Mouse (Mus musculus) kidney, postnatal 0 days (tissue): ENCODE data around the gene Ip6k3. TPM values are rescaled to one million over a fixed set of nuclear protein-coding genes. Genes with fewer than 3 reads are reported as not detected.

Experiments
- ATAC-seq: fragments of 200-750 bp; cut with Nextera tagmentation; replicated peaks from 2 replicates; pipeline ENCODE4 v1.8.0; 2017; ENCODE audit warnings: low read depth, moderate number of reproducible peaks, moderate TSS enrichment, moderate library complexity; ENCODE audit not compliant: low FRiP score
- DNase-seq: peaks from one replicate; pipeline ENCODE4 v3.0.0-alpha.2; 2016; ENCODE audit warnings: low spot score
- H3K27ac ChIP-seq: fragments of 300-500 bp; sonication (generic); 2 replicates; pipeline ENCODE4 v1.5.1; 2014; ENCODE audit warnings: mild to moderate bottlenecking
- H3K27me3 ChIP-seq: fragments of 300-500 bp; sonication (generic); 2 replicates; pipeline ENCODE4 v1.6.1; 2014; ENCODE audit warnings: low read length, mixed read lengths; ENCODE audit not compliant: insufficient read depth
- H3K36me3 ChIP-seq: fragments of 300-500 bp; sonication (generic); 2 replicates; pipeline ENCODE4 v1.6.1; 2014; ENCODE audit warnings: low read length, mixed read lengths; ENCODE audit not compliant: insufficient read depth
- H3K4me1 ChIP-seq: fragments of 300-500 bp; sonication (generic); replicated peaks from 2 replicates; pipeline ENCODE4 v1.6.1; 2014; ENCODE audit warnings: antibody characterized with exemption, low read length, mixed read lengths; ENCODE audit not compliant: insufficient read depth
- H3K4me2 ChIP-seq: fragments of 300-500 bp; sonication (generic); 2 replicates; pipeline ENCODE4 v1.6.1; 2014; ENCODE audit warnings: mild to moderate bottlenecking, low read length, moderate library complexity, mixed read lengths
- H3K4me3 ChIP-seq: fragments of 300-500 bp; sonication (generic); replicated peaks from 2 replicates; pipeline ENCODE4 v1.5.1; 2014; ENCODE audit warnings: low read depth, low read length
- H3K9ac ChIP-seq: fragments of 300-500 bp; sonication (generic); 2 replicates; pipeline ENCODE4 v1.6.1; 2014; ENCODE audit warnings: low read depth, low read length
- H3K9me3 ChIP-seq: fragments of 300-500 bp; sonication (generic); replicated peaks from 2 replicates; pipeline ENCODE4 v1.6.1; 2016; ENCODE audit warnings: low read length, inconsistent platforms, mixed read lengths
- CTCF ChIP-seq: IDR thresholded peaks from 2 replicates; pipeline ENCODE4 v1.5.1; 2016; ENCODE audit warnings: antibody characterized with exemption, low read depth, mild to moderate bottlenecking, moderate library complexity
- WGBS: fragments of 180-500 bp; shearing (Covaris S2); extraction: QIAGEN DNeasy Blood & Tissue Kit; methylation state at CpG from one replicate; pipeline ENCODE4 v1.1.7; 2014; 5-methylcytosine and 5-hydroxymethylcytosine counted together
- polyA plus RNA-seq: library from polyadenylated mRNA; unstranded; fragments of >200 nt; fragmentation: Nextera tagmentation; extraction: Ambion mirVana; gene quantifications from 2 replicates; pipeline ENCODE4 v1.2.1, GENCODE M21; 2015

Gene Ip6k3
- polyA plus RNA-seq, 1 experiment from 2014 or later = 0.43 TPM

DNA sequence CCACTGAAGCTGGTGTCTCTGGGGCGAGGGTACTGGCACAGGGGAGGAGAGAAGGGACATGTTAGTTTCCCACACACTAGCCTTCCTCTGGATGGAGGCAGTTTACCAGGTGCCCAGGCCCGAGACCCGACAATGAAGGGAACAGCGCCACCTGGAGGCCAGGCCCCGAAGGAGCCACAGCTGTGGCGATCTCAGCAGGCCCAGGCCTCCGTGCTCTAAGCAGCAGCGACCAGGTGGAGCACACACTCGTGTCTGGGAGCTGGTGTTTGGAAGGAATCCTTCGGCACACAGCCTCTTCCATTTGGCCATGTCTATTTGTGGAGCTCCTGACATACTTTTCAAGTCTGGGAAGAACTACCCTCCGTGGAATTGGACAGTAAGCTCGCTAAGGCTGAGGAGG, 42.4 kb downstream of the Ip6k3 start:
- no peaks in the 10 kb centered on the region for H3K9me3 ChIP-seq
- peak; percentile 92 for TF ChIP-seq CTCF
- 36% methylated on average over 12 of the region's 12 CpGs for WGBS
- H3K36me3 ChIP-seq = 0 out of 2 replicates have a peak, but pooled peaks cover 26% of the 10 kb centered on the region
- ATAC-seq (no peak), DNase-seq (peak; percentile 70)
- H3K9ac ChIP-seq = no peak overlapping the region
- H3K4me2 ChIP-seq = no peak overlapping the region
- peaks cover 11% of the 10 kb centered on the region for H3K4me1 ChIP-seq
- no peak overlapping the region for H3K27ac ChIP-seq
- no peak overlapping the region for H3K4me3 ChIP-seq
- H3K27me3 ChIP-seq = no peaks in the 10 kb centered on the region

GRCm38 (mm10) chr17:27123813-27124375, 43.7 kb downstream of the Ip6k3 start:
- Histone ChIP-seq H3K27me3 (no peaks in the 10 kb centered on the region), H3K9ac (no peak overlapping the region), H3K27ac (peak overlapping the region; percentile 42), H3K4me2 (no peak overlapping the region), H3K9me3 (no peaks in the 10 kb centered on the region), H3K36me3 (peaks cover 35% of the 10 kb centered on the region; the same call in 1 of the 2 replicates), H3K4me1 (peaks cover 8% of the 10 kb centered on the region), H3K4me3 (no peak overlapping the region)
- 85% methylated on average over 7 of the region's 7 CpGs for WGBS
- no peak for DNase-seq
- ATAC-seq = no peak
- no peak for TF ChIP-seq CTCF

GRCm38 (mm10) chr17:27123103-27123502, 44.5 kb downstream of the Ip6k3 start:
- H3K9ac ChIP-seq = no peak overlapping the region
- H3K27me3 ChIP-seq = no peaks in the 10 kb centered on the region
- WGBS = 89% methylated on average over 2 of the region's 2 CpGs
- TF ChIP-seq CTCF = no peak
- peaks cover 35% of the 10 kb centered on the region; the same call in 1 of the 2 replicates for H3K36me3 ChIP-seq
- DNase-seq (no peak), ATAC-seq (no peak)
- no peak overlapping the region for H3K4me3 ChIP-seq
- no peaks in the 10 kb centered on the region for H3K9me3 ChIP-seq
- H3K4me1 ChIP-seq = peaks cover 8% of the 10 kb centered on the region
- no peak overlapping the region for H3K4me2 ChIP-seq
- no peak overlapping the region for H3K27ac ChIP-seq

GRCm38 (mm10) chr17:27122701-27123100, 44.9 kb downstream of the Ip6k3 start:
- Histone ChIP-seq H3K4me1 (peaks cover 8% of the 10 kb centered on the region), H3K36me3 (peaks cover 31% of the 10 kb centered on the region; the same call in 1 of the 2 replicates), H3K9ac (no peak overlapping the region), H3K4me3 (no peak overlapping the region), H3K9me3 (no peaks in the 10 kb centered on the region), H3K4me2 (no peak overlapping the region), H3K27me3 (no peaks in the 10 kb centered on the region), H3K27ac (no peak overlapping the region)
- 67% methylated on average over 11 of the region's 11 CpGs for WGBS
- no peak for TF ChIP-seq CTCF
- DNase-seq = no peak
- no peak for ATAC-seq

GRCm38 (mm10) chr17:27121781-27122180, 45.8 kb downstream of the Ip6k3 start:
- H3K9me3 ChIP-seq = no peaks in the 10 kb centered on the region
- H3K9ac ChIP-seq = no peak overlapping the region
- no peak overlapping the region for H3K4me3 ChIP-seq
- no peak overlapping the region for H3K4me2 ChIP-seq
- peaks cover 37% of the 10 kb centered on the region for H3K36me3 ChIP-seq
- TF ChIP-seq CTCF = no peak
- WGBS = 83% methylated on average over 7 of the region's 7 CpGs
- no peaks in the 10 kb centered on the region for H3K27me3 ChIP-seq
- H3K4me1 ChIP-seq = peaks cover 8% of the 10 kb centered on the region
- DNase-seq (no peak), ATAC-seq (no peak)
- H3K27ac ChIP-seq = no peak overlapping the region

DNA sequence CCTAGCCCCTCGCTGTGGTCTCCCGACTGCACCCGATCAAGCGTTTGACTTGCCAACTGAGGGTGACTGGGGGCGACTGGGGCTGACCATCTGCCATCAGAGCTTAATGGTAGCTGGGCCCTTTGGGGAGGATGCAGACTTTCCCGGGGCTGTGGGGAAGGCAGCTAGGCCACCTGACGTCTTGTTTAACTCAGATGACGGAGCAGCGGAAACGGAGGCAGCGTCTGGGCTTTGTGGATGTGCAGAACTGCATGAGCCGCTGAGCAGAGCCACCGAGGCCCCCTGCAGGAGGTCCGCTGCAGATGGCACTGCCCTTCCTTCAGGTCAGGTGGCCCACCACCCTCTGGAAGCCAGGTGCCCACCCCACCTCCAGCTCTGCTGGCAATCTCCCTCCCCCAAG, 46.3 kb downstream of the Ip6k3 start:
- no peak overlapping the region for H3K9ac ChIP-seq
- DNase-seq (no peak), ATAC-seq (no peak)
- no peak overlapping the region for H3K27ac ChIP-seq
- H3K27me3 ChIP-seq = no peaks in the 10 kb centered on the region
- TF ChIP-seq CTCF = no peak
- H3K4me2 ChIP-seq = no peak overlapping the region
- no peaks in the 10 kb centered on the region for H3K9me3 ChIP-seq
- H3K36me3 ChIP-seq = peaks cover 36% of the 10 kb centered on the region
- H3K4me3 ChIP-seq = no peak overlapping the region
- 49% methylated on average over 14 of the region's 14 CpGs for WGBS
- H3K4me1 ChIP-seq = peaks cover 8% of the 10 kb centered on the region

- Histone ChIP-seq H3K27me3 (no peaks in the 10 kb centered on the region), H3K4me1 (peaks cover 8% of the 10 kb centered on the region), H3K4me2 (no peak overlapping the region), H3K27ac (no peak overlapping the region), H3K36me3 (peaks cover 36% of the 10 kb centered on the region), H3K9ac (no peak overlapping the region), H3K9me3 (no peaks in the 10 kb centered on the region), H3K4me3 (no peak overlapping the region)
- no peak for ATAC-seq
- TF ChIP-seq CTCF = peak; percentile 81
- 18% methylated on average over 18 of the region's 18 CpGs for WGBS
- DNase-seq = peak; percentile 62
Measured at GRCm38 (mm10) chr17:27120561-27121024, 47.0 kb downstream of the Ip6k3 start.
